Mouse (Mus musculus) cerebellum, adult 11-12 months (tissue): ENCODE measurements at regions not wholly inside any gene's neighbourhood (a gene's known extent, or its start where the extent isn't known, plus 50 kb on each side); places are given as distances from the start of the nearest gene placed in this dataset.

Experiments used
- DNase-seq: peaks from one replicate; pipeline ENCODE4 v3.0.0; 2022

GRCm38 (mm10) chr12:95937705-95938104 lies 245.7 kb downstream of the Flrt2 start:
- no peak for DNase-seq

GRCm38 (mm10) chr12:95940465-95941012 lies 248.5 kb downstream of the Flrt2 start:
- DNase-seq = no peak

GRCm38 (mm10) chr12:95959786-95960504 lies 267.9 kb downstream of the Flrt2 start:
- no peak for DNase-seq

GRCm38 (mm10) chr12:95960505-95960871 lies 268.5 kb downstream of the Flrt2 start:
- DNase-seq = no peak

GRCm38 (mm10) chr12:95962817-95963216 lies 270.8 kb downstream of the Flrt2 start:
- DNase-seq = no peak

- no peak for DNase-seq
Measured at GRCm38 (mm10) chr12:95988669-95989288, 296.8 kb downstream of the Flrt2 start.

GRCm38 (mm10) chr12:95994963-95995362 lies 302.9 kb downstream of the Flrt2 start:
- no peak for DNase-seq

GRCm38 (mm10) chr12:96030180-96030579 lies 338.2 kb downstream of the Flrt2 start:
- DNase-seq = no peak

- DNase-seq = no peak
Measured at GRCm38 (mm10) chr12:96075365-96075764, 383.3 kb downstream of the Flrt2 start.

- DNase-seq = no peak
Measured at GRCm38 (mm10) chr12:96090995-96091394, 399.0 kb downstream of the Flrt2 start.

- no peak for DNase-seq
Measured at GRCm38 (mm10) chr12:96106254-96106653, 414.2 kb downstream of the Flrt2 start.

GRCm38 (mm10) chr12:96114727-96115379 lies 422.8 kb downstream of the Flrt2 start:
- no peak for DNase-seq

GRCm38 (mm10) chr12:96117553-96117952 lies 425.5 kb downstream of the Flrt2 start:
- DNase-seq = no peak

GRCm38 (mm10) chr12:96124156-96124931 lies 432.3 kb downstream of the Flrt2 start:
- no peak for DNase-seq

GRCm38 (mm10) chr12:96129870-96130454 lies 437.9 kb downstream of the Flrt2 start:
- DNase-seq = no peak

- DNase-seq = no peak
Measured at GRCm38 (mm10) chr12:96130796-96131512, 438.9 kb downstream of the Flrt2 start.

- no peak for DNase-seq
Measured at GRCm38 (mm10) chr12:96134136-96134535, 442.1 kb downstream of the Flrt2 start.

- DNase-seq = peak; percentile 2
Measured at GRCm38 (mm10) chr12:96141748-96142147, 449.7 kb downstream of the Flrt2 start.

GRCm38 (mm10) chr12:96154095-96154494 lies 462.1 kb downstream of the Flrt2 start:
- no peak for DNase-seq

GRCm38 (mm10) chr12:96167551-96167950 lies 475.5 kb downstream of the Flrt2 start:
- DNase-seq = no peak

GRCm38 (mm10) chr12:96198928-96199327 lies 506.9 kb downstream of the Flrt2 start:
- DNase-seq = no peak

- no peak for DNase-seq
Measured at GRCm38 (mm10) chr12:96201855-96202254, 509.8 kb downstream of the Flrt2 start.
